9 mouse cellular contexts compared by ENCODE assay signal in the genomic region with DNA sequence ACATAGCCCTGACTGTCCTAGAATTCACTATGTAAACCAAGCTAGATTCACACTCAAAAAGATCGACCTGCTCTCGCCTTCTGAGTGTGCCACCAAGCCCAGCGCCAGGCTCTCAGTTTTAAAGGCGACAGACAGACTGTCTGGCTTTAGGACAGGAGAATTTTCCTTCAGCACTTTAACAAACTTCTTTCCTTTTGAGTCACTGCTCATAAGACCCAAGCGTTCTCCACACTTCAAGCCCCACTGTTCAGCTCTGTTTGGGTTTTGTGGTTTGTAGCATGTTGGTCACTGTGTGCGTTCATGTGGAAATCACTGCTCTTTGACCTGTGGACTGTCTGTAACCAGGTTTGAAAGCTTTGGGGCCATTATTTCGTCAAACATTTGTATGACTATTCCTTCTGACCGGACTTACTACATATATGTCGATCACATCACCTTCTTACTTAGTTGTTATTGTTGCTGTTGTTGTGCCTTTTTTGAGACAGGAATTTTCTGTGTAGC. TPM values are rescaled to one million over a fixed set of nuclear protein-coding genes. Genes with fewer than 3 reads are reported as not detected.
"Had no signal": no experiment of that assay in that cellular context is flagged by ENCODE, and none has a peak within 500 bp of the region (broad histone marks: within the 10 kb centered on the region; RNA-seq: fewer than 3 reads in every experiment).

No protein-coding gene starts in this region.

- H3K4me1 ChIP-seq: limb, embryonic 15.5 days; midbrain, embryonic 13.5 days had no signal

- H3K36me3 ChIP-seq: limb, embryonic 15.5 days had no signal

- DNase-seq: layer of hippocampus, postnatal 36 days; lung, adult 18-20 months; right cerebral cortex, postnatal 25 days; thymus, postnatal 36 days had no signal

- H3K27me3 ChIP-seq: limb, embryonic 15.5 days; midbrain, embryonic 13.5 days had no signal

- H3K4me3 ChIP-seq: limb, embryonic 15.5 days; midbrain, embryonic 13.5 days had no signal

- ATAC-seq: intestine, embryonic 16.5 days; midbrain, embryonic 13.5 days had no signal

- H3K27ac ChIP-seq: limb, embryonic 15.5 days; liver, embryonic 14.5 days; midbrain, embryonic 13.5 days had no signal

RNA-seq across cellular contexts. Expression of a gene that starts 49.0 kb away (rescaled TPM):
- polyA plus RNA-seq: thymus, postnatal 0 days had no signal
